In the genomic region with DNA sequence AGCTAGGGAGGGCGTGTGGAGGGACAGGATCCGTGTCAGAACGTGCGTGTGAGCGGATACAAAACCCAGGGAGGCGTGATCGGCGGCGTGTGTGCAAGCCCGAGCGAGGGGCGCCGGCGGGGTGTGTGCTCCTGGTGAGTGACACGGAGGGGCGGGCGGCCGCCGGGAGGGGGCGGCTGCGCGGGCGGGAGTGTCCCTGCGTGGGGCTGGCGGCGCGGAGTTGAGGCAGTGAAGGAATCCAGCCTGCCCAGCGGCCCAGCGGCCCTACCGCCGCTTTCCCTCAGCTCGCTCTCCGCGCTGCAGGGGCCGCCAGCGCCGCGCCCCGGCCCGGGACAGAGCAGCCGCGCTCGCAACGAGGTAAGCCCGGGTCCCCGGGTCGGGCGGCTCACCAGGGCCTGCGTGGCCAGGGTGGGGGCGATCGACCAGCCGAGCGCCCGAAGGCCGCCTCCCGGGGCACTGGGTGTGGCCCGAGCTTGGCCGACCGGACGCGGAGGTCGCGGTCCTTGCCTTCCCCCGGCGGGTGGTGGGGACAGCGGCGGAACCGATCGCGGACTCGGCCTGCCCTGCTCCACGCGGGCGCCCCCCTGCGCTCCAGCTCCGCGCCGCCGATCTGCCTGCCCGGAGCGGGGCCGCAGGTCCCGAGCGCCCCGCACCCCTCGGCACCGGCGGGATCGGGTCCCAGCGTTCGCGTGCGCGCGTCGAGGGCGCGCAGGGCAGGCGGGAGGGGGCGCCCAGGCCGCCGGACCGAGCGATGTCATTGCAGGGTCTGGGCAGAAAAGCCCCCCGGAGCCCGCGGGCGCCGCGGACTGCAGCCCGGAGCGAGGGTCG, we compare ENCODE assay signal across 8 mouse cellular contexts. TPM values are rescaled to one million over a fixed set of nuclear protein-coding genes. Genes with fewer than 3 reads are reported as not detected.
DNase-seq lines count a peak whose midpoint lies in the region; ATAC-seq and TF ChIP-seq lines count a peak whose summit lies in the region.

No protein-coding gene starts in this region.

- H3K4me1 ChIP-seq in E14TG2a.4 (replicated peaks; ENCODE audit: low read depth, low read length), result peaks cover 23% of the 10 kb centered on the region
- no peaks in the 10 kb centered on the region for H3K4me1 ChIP-seq in brown adipose tissue, adult 24 weeks (ENCODE audit: control insufficient read depth, insufficient read depth, insufficient read length, low read length)
- peaks cover 2% of the 10 kb centered on the region; the same call in 1 of the 2 replicates for H3K4me1 ChIP-seq in forebrain, embryonic 14.5 days (ENCODE audit: control insufficient read depth, insufficient read depth, low read length)
- H3K4me1 ChIP-seq in heart, postnatal 0 days (ENCODE audit: control insufficient read depth, insufficient read depth), result no peaks in the 10 kb centered on the region

- peak; percentile 73 for DNase-seq in forebrain, embryonic 14.5 days (ENCODE audit: low spot score)
- DNase-seq in heart, postnatal 0 days (ENCODE audit: low spot score), result peak; percentile 59
- peak; percentile 69 to 87 for DNase-seq in kidney, postnatal 36 days
- peak; percentile 43 to 48 for DNase-seq in lung, adult 18-20 months
- peak; percentile 61 for DNase-seq in ovary, postnatal 14 days (ENCODE audit: low spot score)
- peak; percentile 70 to 75 for DNase-seq in thymus, postnatal 36 days

- TF ChIP-seq CTCF in E14TG2a.4 (conservative IDR thresholded peaks at IDR 0.05; ENCODE audit: low read length), result no peak
- no peak; the same call in none of the 2 replicates for TF ChIP-seq CTCF in heart, postnatal 0 days (IDR thresholded peaks at IDR 0.05; ENCODE audit: low read depth)

- TF ChIP-seq EP300 in heart, postnatal 0 days (IDR thresholded peaks at IDR 0.05; ENCODE audit: low read depth), result no peak

- no peaks in the 10 kb centered on the region for H3K36me3 ChIP-seq in E14TG2a.4 (ENCODE audit: insufficient read depth, low read length)
- no peaks in the 10 kb centered on the region for H3K36me3 ChIP-seq in forebrain, embryonic 14.5 days (ENCODE audit: control insufficient read depth, insufficient read depth, low read length)
- no peaks in the 10 kb centered on the region for H3K36me3 ChIP-seq in heart, postnatal 0 days (replicated peaks; ENCODE audit: control insufficient read depth, insufficient read depth, low read length)

- H3K4me3 ChIP-seq in E14TG2a.4 (replicated peaks; ENCODE audit: low read length), result peak overlapping the region; percentile 87
- H3K4me3 ChIP-seq in brown adipose tissue, adult 24 weeks (ENCODE audit: insufficient read depth, low read depth, low read length), result peak overlapping the region; percentile 93
- H3K4me3 ChIP-seq in forebrain, embryonic 14.5 days (ENCODE audit: low read depth, low read length), result peak overlapping the region; percentile 84
- H3K4me3 ChIP-seq in heart, postnatal 0 days (ENCODE audit: low read depth, low read length), result peak overlapping the region; percentile 82

- peak overlapping the region; percentile 84 for H3K4me2 ChIP-seq in forebrain, embryonic 14.5 days (ENCODE audit: low read length)
- peak overlapping the region; percentile 88 for H3K4me2 ChIP-seq in heart, postnatal 0 days (ENCODE audit: low read depth, low read length)

- peaks cover 60% of the 10 kb centered on the region for H3K27me3 ChIP-seq in E14TG2a.4 (ENCODE audit: insufficient read depth, low read length)
- H3K27me3 ChIP-seq in forebrain, embryonic 14.5 days (replicated peaks; ENCODE audit: control insufficient read depth, insufficient read depth, low read length), result no peaks in the 10 kb centered on the region
- H3K27me3 ChIP-seq in heart, postnatal 0 days (ENCODE audit: control insufficient read depth, insufficient read depth, low read length), result no peaks in the 10 kb centered on the region

- no peak overlapping the region for H3K27ac ChIP-seq in brown adipose tissue, adult 24 weeks (replicated peaks; ENCODE audit: low read depth, low read length)
- H3K27ac ChIP-seq in forebrain, embryonic 14.5 days (ENCODE audit: low read depth, low read length), result peak overlapping the region; percentile 90
- peak overlapping the region; percentile 91 for H3K27ac ChIP-seq in heart, postnatal 0 days (ENCODE audit: low read depth)

- 1% methylated on average over 95 of the region's 113 CpGs for WGBS in forebrain, embryonic 14.5 days
- under 1% methylated on average over 75 of the region's 113 CpGs for WGBS in heart, postnatal 0 days

- H3K9ac ChIP-seq in forebrain, embryonic 14.5 days (ENCODE audit: low read length), result peak overlapping the region; percentile 89
- peak overlapping the region; percentile 93 for H3K9ac ChIP-seq in heart, postnatal 0 days (replicated peaks; ENCODE audit: low read depth, low read length)

- ATAC-seq in forebrain, embryonic 14.5 days, result peak; percentile 85
- ATAC-seq in heart, postnatal 0 days (ENCODE audit: insufficient read depth, low read depth), result peak; percentile 83

- no peaks in the 10 kb centered on the region; the same call in 1 of the 2 replicates for H3K9me3 ChIP-seq in E14TG2a.4 (ENCODE audit: low read length)
- no peaks in the 10 kb centered on the region for H3K9me3 ChIP-seq in forebrain, embryonic 14.5 days (replicated peaks; ENCODE audit: control insufficient read depth, low read length)
- no peaks in the 10 kb centered on the region for H3K9me3 ChIP-seq in heart, postnatal 0 days (replicated peaks; ENCODE audit: control insufficient read depth, low read length)

RNA-seq across cellular contexts. Expression of gene Spats2l, which starts 0.9 kb away (rescaled TPM):
- polyA plus RNA-seq in brown adipose tissue, adult 24 weeks (2012; ENCODE audit: insufficient read depth, insufficient read length, missing spikeins), result 2.2 TPM in 2 replicates
- polyA plus RNA-seq in forebrain, embryonic 14.5 days (2014; fragmentation: Nextera tagmentation; extraction: Ambion mirVana), result 45.4 and 54.5 TPM in 2 replicates
- total RNA-seq in heart, postnatal 0 days (2014; rRNA removed; ENCODE audit: low replicate concordance), result 12.5 and 14.1 TPM in 2 replicates
- 48.7 and 50.6 TPM in 2 replicates for polyA plus RNA-seq in heart, postnatal 0 days (2015; fragmentation: Nextera tagmentation; extraction: Ambion mirVana)

Comparison
In these comparisons a context has a peak if more than half of its experiments do, and no peak if none do; other contexts are left out.
1. RNA of gene Spats2l, which starts 0.9 kb away (polyA plus RNA-seq): 48.7 to 50.6 TPM in heart, postnatal 0 days and 45.4 to 54.5 TPM in forebrain, embryonic 14.5 days; 2.2 TPM in brown adipose tissue, adult 24 weeks; every median in the first group is over 10 times any median in the second.
2. Peak in every context shown above with its lines, with median percentiles within 50 percentile points of each other: H3K4me3 ChIP-seq and DNase-seq.